Mouse (Mus musculus) CD8-positive naive resting alpha-beta T cell, adult 2 months (primary cell): ENCODE data around the gene C2cd3.
A peak's percentile ranks its signal among the peaks of the same experiment; 100 is the strongest.
"Not testable (repeated sequence)": the region's sequence is repeated elsewhere in the genome, so short reads cannot be mapped to it uniquely, and the experiment has no call there.

Source experiments
- DNase-seq, 2 experiments: peaks; one replicate each; pipeline ENCODE4 v3.0.0; 2022; ENCODE audit warnings: low read depth in 2 of 2, low spot score in 2 of 2

C2cd3 gene

GRCm38 (mm10) chr7:100468761-100469160 lies 96.7 kb downstream of the C2cd3 start:
- no peak for DNase-seq

- no peak for DNase-seq
Measured at GRCm38 (mm10) chr7:100469502-100469901, 97.5 kb downstream of the C2cd3 start.

- no peak for DNase-seq
Measured at GRCm38 (mm10) chr7:100470796-100471406, 98.9 kb downstream of the C2cd3 start.

GRCm38 (mm10) chr7:100471407-100471797 lies 99.4 kb downstream of the C2cd3 start:
- no peak for DNase-seq

- DNase-seq: no peak
Measured at GRCm38 (mm10) chr7:100472777-100473176, 100.7 kb downstream of the C2cd3 start, which contains the start of gene Ucp3. Ucp3 (plus strand) TSS chr7:100472990.

- no peak for DNase-seq
Measured at GRCm38 (mm10) chr7:100473846-100474454, 101.9 kb downstream of the C2cd3 start.

GRCm38 (mm10) chr7:100474680-100475079 lies 102.6 kb downstream of the C2cd3 start:
- no peak for DNase-seq

- DNase-seq: no peak
Measured at GRCm38 (mm10) chr7:100479100-100479822, 107.2 kb downstream of the C2cd3 start.

GRCm38 (mm10) chr7:100479823-100480164 lies 107.8 kb downstream of the C2cd3 start:
- no peak for DNase-seq

- DNase-seq: no peak
Measured at GRCm38 (mm10) chr7:100480175-100480574, 108.1 kb downstream of the C2cd3 start.

- not testable (repeated sequence) for DNase-seq
Measured at GRCm38 (mm10) chr7:100482046-100482445, 110.0 kb downstream of the C2cd3 start.

- no peak for DNase-seq
Measured at GRCm38 (mm10) chr7:100484493-100484892, 112.5 kb downstream of the C2cd3 start.

GRCm38 (mm10) chr7:100487301-100487700 lies 115.3 kb downstream of the C2cd3 start:
- no peak for DNase-seq

GRCm38 (mm10) chr7:100488474-100489048 lies 116.5 kb downstream of the C2cd3 start:
- no peak for DNase-seq

GRCm38 (mm10) chr7:100492391-100493116 lies 120.5 kb downstream of the C2cd3 start:
- DNase-seq: peak in 1 of 2 experiments; percentile 3

- peak; percentile 90 to 94 for DNase-seq
Measured at GRCm38 (mm10) chr7:100493117-100493483, 121.1 kb downstream of the C2cd3 start, which contains the start of gene Ucp2. Ucp2 (plus strand) TSS chr7:100493337.

- DNase-seq: peak; percentile 44 to 50
Measured at GRCm38 (mm10) chr7:100493484-100494414, 121.7 kb downstream of the C2cd3 start.

- peak in 1 of 2 experiments; percentile 29 for DNase-seq
Measured at GRCm38 (mm10) chr7:100494415-100494831, 122.4 kb downstream of the C2cd3 start.

GRCm38 (mm10) chr7:100495042-100495441 lies 123.0 kb downstream of the C2cd3 start:
- no peak for DNase-seq
